Mouse (Mus musculus) neural tube, postnatal 0 days (tissue): ENCODE data around the gene 9130023H24Rik. TPM values are rescaled to one million over a fixed set of nuclear protein-coding genes. Genes with fewer than 3 reads are reported as not detected.

Experiments
- polyA plus RNA-seq: library from polyadenylated mRNA; unstranded; fragments of >200 nt; fragmentation: Nextera tagmentation; extraction: Ambion mirVana; gene quantifications from 2 replicates; pipeline ENCODE4 v1.2.1, GENCODE M21; 2015

The 9130023H24Rik gene
- 4.3 TPM in 2 replicates for polyA plus RNA-seq

DNA sequence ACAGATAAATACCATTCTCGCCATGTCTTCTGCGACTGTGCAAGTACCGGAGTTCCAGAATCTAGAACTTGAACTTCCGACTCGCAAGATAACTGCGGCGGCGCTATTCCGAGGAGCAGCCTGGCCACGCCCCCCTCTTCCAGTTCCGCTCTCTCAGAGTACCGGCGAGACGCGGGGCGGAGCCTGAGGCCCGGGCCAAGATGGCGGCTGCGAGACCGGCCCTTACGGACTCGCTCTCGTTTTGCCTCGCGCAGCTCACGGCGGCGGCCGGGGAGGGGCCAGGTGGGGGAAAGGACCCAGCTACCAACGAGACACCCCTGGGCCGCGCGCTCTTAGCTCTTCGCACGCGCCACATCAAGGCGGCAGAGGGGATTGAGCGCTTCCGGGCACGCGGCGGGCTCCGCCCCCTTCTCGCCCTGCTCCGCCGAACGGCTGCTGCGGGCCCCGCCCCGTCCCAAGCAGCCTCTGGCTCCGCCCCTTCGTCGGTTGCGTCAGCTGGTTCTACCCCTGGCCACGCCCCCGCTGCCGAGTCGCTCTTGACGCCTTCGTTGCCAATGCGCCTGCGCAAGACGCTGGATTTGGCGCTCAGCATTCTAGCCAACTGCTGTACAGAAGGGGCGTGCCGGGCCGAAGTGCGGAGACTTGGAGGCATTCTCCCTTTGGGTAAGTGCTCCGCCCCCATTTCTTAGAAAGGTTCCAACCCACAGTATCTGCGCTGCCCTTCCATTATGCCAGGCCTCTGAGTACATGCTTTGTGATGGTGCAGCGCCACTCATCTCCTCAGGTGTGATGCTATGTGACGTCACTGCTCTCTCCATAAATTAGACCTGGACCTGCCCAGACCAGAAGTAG lies at the start of gene 9130023H24Rik:
9130023H24Rik (minus strand) TSS at position 105 of the 852 bp plus-strand sequence.

GRCm38 (mm10) chr7:128265411-128265810 lies 27.6 kb upstream of the 9130023H24Rik start, which contains the start of gene Slc5a2:
TSS of gene Slc5a2 (plus strand) at chr7:128265657.

GRCm38 (mm10) chr7:128246496-128247391 lies 8.9 kb upstream of the 9130023H24Rik start, which contains the start of gene Tgfb1i1:
TSS of gene Tgfb1i1 (plus strand) at chr7:128246812.

DNA sequence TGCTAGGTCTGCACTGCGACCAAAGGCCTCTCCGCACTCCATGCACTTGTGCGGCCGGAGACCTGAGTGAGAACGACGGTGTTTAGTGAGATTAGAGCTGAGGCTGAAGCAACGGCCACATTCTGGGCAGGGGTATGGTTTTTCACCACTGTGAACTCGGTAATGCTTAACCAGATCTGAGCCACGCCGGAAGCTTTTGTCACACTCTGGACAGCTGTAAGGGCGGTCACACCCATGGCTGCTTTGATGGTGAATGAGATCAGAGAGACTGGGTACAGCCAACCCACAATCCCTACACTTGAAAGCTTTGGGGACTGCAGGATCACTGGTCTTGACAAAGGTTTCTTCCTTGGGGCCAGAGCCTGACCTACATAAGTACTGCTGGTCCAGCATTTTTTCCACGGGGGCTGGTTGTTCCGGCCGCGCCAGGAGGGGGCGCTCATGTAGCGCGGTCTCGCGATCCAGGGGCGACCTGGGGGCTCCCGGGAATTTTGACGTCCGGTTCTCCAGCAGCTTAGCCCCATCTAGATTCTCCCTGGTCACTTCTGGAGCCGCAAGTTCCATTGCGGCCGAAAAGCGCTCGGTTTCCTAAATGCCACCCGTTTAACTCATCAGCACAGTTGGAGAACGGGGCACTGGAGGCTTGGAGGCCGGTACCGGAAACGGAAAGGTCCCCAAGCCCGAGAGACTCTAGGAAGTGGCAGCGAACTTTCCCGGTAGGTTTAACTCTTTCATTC lies 807 bp downstream of the 9130023H24Rik start, which contains the start of gene Armc5:
Armc5 (plus strand) TSS at position 487 of the 737 bp plus-strand sequence.

GRCm38 (mm10) chr7:128206152-128206551 lies 31.7 kb downstream of the 9130023H24Rik start, which contains the start of gene Cox6a2:
TSS of gene Cox6a2 (minus strand) at chr7:128206387.

Other genes with a start within 250 kb of the 9130023H24Rik start
- 13.0 and 15.8 TPM in 2 replicates for gene Pycard, start 244.2 kb downstream of the 9130023H24Rik start, polyA plus RNA-seq
- not detected in 2 replicates for gene Trim72, start 234.1 kb downstream of the 9130023H24Rik start, polyA plus RNA-seq
- gene Itgam, start 175.4 kb downstream of the 9130023H24Rik start, polyA plus RNA-seq: 1.4 and 1.5 TPM in 2 replicates
- not detected in 2 replicates for gene Gm49368, start 175.3 kb downstream of the 9130023H24Rik start, polyA plus RNA-seq
- gene Itgax, start 108.5 kb downstream of the 9130023H24Rik start, polyA plus RNA-seq: 0.08 TPM in 1 of 2 replicates, not detected in the other
- 0.32 TPM in 1 of 2 replicates, not detected in the other for gene Itgad, start 83.7 kb downstream of the 9130023H24Rik start, polyA plus RNA-seq
- 1.2 and 1.6 TPM in 2 replicates for gene Cox6a2, start 31.6 kb downstream of the 9130023H24Rik start, polyA plus RNA-seq
- 12.5 and 14.3 TPM in 2 replicates for gene Armc5, start 689 bp downstream of the 9130023H24Rik start, polyA plus RNA-seq
- gene Tgfb1i1, start 8.8 kb upstream of the 9130023H24Rik start, polyA plus RNA-seq: 26.8 and 30.1 TPM in 2 replicates
- not detected in 2 replicates for gene Slc5a2, start 27.6 kb upstream of the 9130023H24Rik start, polyA plus RNA-seq
- gene BC017158, start 60.1 kb upstream of the 9130023H24Rik start, polyA plus RNA-seq: 18.3 and 18.9 TPM in 2 replicates
- gene Rgs10, start 180.7 kb upstream of the 9130023H24Rik start, polyA plus RNA-seq: 97.7 and 106 TPM in 2 replicates
- gene Tial1, start 223.7 kb upstream of the 9130023H24Rik start, polyA plus RNA-seq: 23.0 and 24.7 TPM in 2 replicates